Mouse (Mus musculus) intestine, embryonic 14.5 days (tissue): ENCODE results near the gene Acyp1. TPM values are rescaled to one million over a fixed set of nuclear protein-coding genes. Genes with fewer than 3 reads are reported as not detected.

Experiments used
- ATAC-seq: fragments of 200-750 bp; cut with Nextera tagmentation; replicated peaks from 2 replicates; pipeline ENCODE4 v1.8.0; 2017; ENCODE audit warnings: low read depth, moderate number of reproducible peaks, moderate TSS enrichment, moderate library complexity; ENCODE audit not compliant: low FRiP score, low TSS enrichment
- DNase-seq: peaks from one replicate; pipeline ENCODE4 v3.0.0-alpha.2; 2018; ENCODE audit warnings: low spot score
- H3K27ac ChIP-seq: fragments of 300-500 bp; sonication (generic); 2 replicates; pipeline ENCODE4 v1.5.1; 2014; ENCODE audit warnings: low read depth, mild to moderate bottlenecking, control low read depth
- H3K27me3 ChIP-seq: fragments of 300-500 bp; sonication (generic); replicated peaks from 2 replicates; pipeline ENCODE4 v1.6.1; 2014; ENCODE audit warnings: low read length, control low read depth; ENCODE audit not compliant: control insufficient read depth, insufficient read depth
- H3K36me3 ChIP-seq: fragments of 300-500 bp; sonication (generic); 2 replicates; pipeline ENCODE4 v1.6.1; 2014; ENCODE audit warnings: low read length, control low read depth; ENCODE audit not compliant: control insufficient read depth, insufficient read depth
- H3K4me1 ChIP-seq: fragments of 300-500 bp; sonication (generic); replicated peaks from 2 replicates; pipeline ENCODE4 v1.6.1; 2014; ENCODE audit warnings: low read length, control low read depth, mixed read lengths; ENCODE audit not compliant: control insufficient read depth, insufficient read depth
- H3K4me2 ChIP-seq: fragments of 300-500 bp; sonication (generic); 2 replicates; pipeline ENCODE4 v1.6.1; 2014; ENCODE audit warnings: low read length
- H3K4me3 ChIP-seq: fragments of 300-500 bp; sonication (generic); 2 replicates; pipeline ENCODE4 v1.5.1; 2014; ENCODE audit warnings: low read depth, low read length, control low read depth, mixed read lengths
- H3K9ac ChIP-seq: fragments of 300-500 bp; sonication (generic); 2 replicates; pipeline ENCODE4 v1.6.1; 2014; ENCODE audit warnings: mild to moderate bottlenecking, low read length
- H3K9me3 ChIP-seq: fragments of 300-500 bp; sonication (generic); 2 replicates; pipeline ENCODE4 v1.6.1; 2016; ENCODE audit warnings: low read length, control low read depth; ENCODE audit not compliant: control insufficient read depth
- WGBS: fragments of 180-500 bp; shearing (Covaris S2); extraction: QIAGEN DNeasy Blood & Tissue Kit; methylation state at CpG from one replicate; pipeline ENCODE4 v1.1.7; 2014; 5-methylcytosine and 5-hydroxymethylcytosine counted together
- polyA plus RNA-seq: library from polyadenylated mRNA; unstranded; fragments of >200 nt; fragmentation: Nextera tagmentation; extraction: Ambion mirVana; gene quantifications from 2 replicates; pipeline ENCODE4 v1.2.1, GENCODE M21; 2014

Acyp1 gene
- polyA plus RNA-seq = 52.7 and 53.5 TPM in 2 replicates

DNA sequence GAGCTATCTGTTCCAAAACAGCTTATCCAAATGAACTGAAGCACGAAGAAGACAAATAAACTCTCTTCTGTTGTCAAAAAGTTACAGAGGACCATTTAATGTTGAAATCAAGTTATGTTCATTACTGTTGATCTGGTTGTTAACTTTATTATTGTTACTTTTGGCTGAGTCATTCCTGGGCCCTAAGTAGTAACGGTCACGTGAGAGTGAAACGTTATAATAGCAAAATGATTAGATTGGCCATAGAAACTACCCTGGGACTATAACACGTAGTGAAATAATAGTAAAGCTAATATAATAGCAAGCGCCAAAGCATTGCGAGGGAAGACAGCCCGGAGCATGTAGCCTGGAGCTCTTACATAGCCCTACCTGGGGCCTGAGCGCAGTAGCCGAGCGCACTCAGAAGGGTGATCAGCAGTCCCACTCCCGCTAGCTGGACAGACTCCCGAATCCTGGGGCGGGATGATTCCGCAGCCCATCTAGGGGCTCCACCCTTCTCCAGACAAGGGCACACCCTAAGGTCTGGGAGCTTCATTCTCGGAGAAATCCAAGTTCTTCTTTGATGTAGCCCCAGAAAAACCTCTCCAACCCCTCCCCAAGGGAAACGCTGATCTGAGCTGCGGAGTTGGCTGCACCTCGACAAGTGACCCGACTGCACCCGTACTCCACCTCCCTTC lies at the start of gene Acyp1:
Acyp1 (minus strand) TSS at position 630 of the 677 bp plus-strand sequence.
- Histone ChIP-seq H3K4me3 (peak within 1 kb of the TSS; percentile 41), H3K9me3 (no peaks in the 10 kb centered on the region), H3K4me2 (peak within 1 kb of the TSS; percentile 84), H3K27ac (peak within 1 kb of the TSS; percentile 81), H3K4me1 (peaks cover 11% of the 10 kb centered on the region), H3K9ac (peak within 1 kb of the TSS; percentile 59), H3K27me3 (no peaks in the 10 kb centered on the region), H3K36me3 (no peaks in the 10 kb centered on the region)
- DNase-seq = peak; percentile 79
- 10% methylated on average over 21 of the region's 21 CpGs for WGBS
- ATAC-seq = peak; percentile 73

DNA sequence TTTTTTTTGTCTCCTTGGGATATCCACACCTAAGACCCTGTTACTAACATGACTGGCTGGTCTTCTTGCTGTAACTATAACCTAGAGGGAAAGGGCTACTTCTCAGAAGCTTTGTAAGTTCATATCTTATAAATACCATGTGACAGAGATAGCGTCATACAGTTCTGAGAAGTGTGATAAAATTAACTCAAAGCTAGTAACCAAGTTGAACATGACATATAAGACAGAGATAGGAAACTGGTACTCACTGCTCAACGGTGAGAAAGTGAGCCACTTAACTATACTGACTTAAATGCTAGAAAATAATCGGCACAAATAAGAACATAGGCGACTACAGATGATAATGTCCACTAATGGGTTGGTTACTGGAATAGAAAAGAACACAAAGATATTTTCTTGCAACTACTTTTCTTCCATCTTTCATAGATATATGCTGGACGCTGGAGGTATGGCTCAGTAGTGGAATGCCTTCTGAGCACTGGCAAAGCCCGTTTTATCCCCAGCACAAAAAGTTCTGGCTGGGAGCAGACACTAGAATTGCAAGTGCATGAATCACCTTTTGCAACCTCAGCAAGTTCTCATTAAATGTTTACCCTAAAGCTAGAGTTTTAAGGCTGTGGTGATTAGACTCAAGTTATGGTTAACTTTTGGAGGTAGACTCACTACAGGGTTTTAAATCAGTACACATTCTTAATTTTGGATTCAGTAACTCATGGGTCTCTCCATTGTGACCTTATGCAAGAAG lies 49.5 kb upstream of the Acyp1 start:
- 78% methylated on average over 6 of the region's 6 CpGs for WGBS
- H3K4me1 ChIP-seq = peaks cover 11% of the 10 kb centered on the region; the same call in 1 of the 2 replicates

GRCm38 (mm10) chr12:85330153-85330552 lies 41.9 kb upstream of the Acyp1 start:
- no peak for ATAC-seq
- Histone ChIP-seq H3K9ac (no peak overlapping the region), H3K9me3 (no peaks in the 10 kb centered on the region), H3K27ac (no peak overlapping the region), H3K36me3 (peaks cover 93% of the 10 kb centered on the region), H3K4me1 (no peaks in the 10 kb centered on the region), H3K4me3 (no peak overlapping the region), H3K4me2 (no peak overlapping the region), H3K27me3 (no peaks in the 10 kb centered on the region)
- no peak for DNase-seq
- whole genome bisulfite sequencing = 90% methylated on average over 7 of the region's 7 CpGs

More for the DNA sequence above, 49.5 kb upstream of the Acyp1 start:
- no peak for ATAC-seq
- H3K4me3 ChIP-seq = peak overlapping the region; percentile 83; the same call in 1 of the 2 replicates
- H3K27me3 ChIP-seq = no peaks in the 10 kb centered on the region
- H3K9me3 ChIP-seq = no peaks in the 10 kb centered on the region
- DNase-seq = no peak
- no peak overlapping the region for H3K9ac ChIP-seq
- peak overlapping the region; percentile 59 for H3K4me2 ChIP-seq
- no peak overlapping the region for H3K27ac ChIP-seq
- H3K36me3 ChIP-seq = peaks cover 43% of the 10 kb centered on the region

GRCm38 (mm10) chr12:85308651-85309050 lies 20.4 kb upstream of the Acyp1 start:
- Histone ChIP-seq H3K4me2 (no peak overlapping the region), H3K9ac (no peak overlapping the region), H3K4me1 (no peaks in the 10 kb centered on the region), H3K9me3 (no peaks in the 10 kb centered on the region), H3K4me3 (no peak overlapping the region), H3K27ac (no peak overlapping the region), H3K27me3 (no peaks in the 10 kb centered on the region), H3K36me3 (peaks cover 97% of the 10 kb centered on the region)
- no peak for ATAC-seq
- no peak for DNase-seq
- WGBS = 82% methylated on average over 3 of the region's 3 CpGs

DNA sequence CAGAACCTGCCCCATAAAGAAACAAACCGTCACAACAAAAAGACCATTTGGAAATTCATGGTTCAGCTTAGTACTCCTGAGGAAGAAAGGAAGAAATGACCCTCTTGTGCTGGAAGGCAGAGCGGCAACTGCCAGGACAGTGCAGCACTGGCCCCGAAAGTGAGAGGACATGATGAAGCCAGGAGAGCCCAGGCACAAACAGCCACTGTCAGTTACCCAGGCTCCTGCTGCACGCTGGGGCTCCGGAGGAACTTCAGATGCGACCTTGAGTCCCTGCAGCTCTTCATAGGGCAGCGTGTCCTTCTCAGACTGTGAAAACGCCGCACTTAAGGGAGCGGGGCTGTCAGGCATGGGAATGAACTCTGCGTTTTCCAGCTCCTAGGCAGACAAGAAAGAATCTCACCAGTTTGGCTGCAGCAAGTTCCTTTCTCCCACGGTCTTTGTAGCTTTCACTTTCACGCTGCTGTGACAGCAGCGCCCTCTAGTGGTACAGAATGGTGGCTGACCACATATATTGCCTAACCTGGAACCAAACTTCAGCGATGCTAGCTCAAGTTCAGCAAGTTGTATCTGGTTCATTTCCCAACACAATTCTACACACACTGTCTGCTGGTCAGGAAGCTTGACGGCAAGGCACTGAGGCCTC lies 17.1 kb upstream of the Acyp1 start:
- H3K27ac ChIP-seq = no peak overlapping the region; the same call in 1 of the 2 replicates
- no peak overlapping the region for H3K4me3 ChIP-seq
- peaks cover 96% of the 10 kb centered on the region for H3K36me3 ChIP-seq
- 39% methylated on average over 16 of the region's 16 CpGs for WGBS
- H3K27me3 ChIP-seq = no peaks in the 10 kb centered on the region
- no peak overlapping the region for H3K9ac ChIP-seq
- peak; percentile 95 for DNase-seq
- no peak overlapping the region for H3K4me2 ChIP-seq
- no peaks in the 10 kb centered on the region for H3K4me1 ChIP-seq
- ATAC-seq = peak; percentile 50; the same call in 1 of the 2 replicates
- H3K9me3 ChIP-seq = no peaks in the 10 kb centered on the region

GRCm38 (mm10) chr12:85304725-85305124 lies 16.5 kb upstream of the Acyp1 start:
- H3K36me3 ChIP-seq = peaks cover 95% of the 10 kb centered on the region
- WGBS = 63% methylated on average over 4 of the region's 4 CpGs

DNA sequence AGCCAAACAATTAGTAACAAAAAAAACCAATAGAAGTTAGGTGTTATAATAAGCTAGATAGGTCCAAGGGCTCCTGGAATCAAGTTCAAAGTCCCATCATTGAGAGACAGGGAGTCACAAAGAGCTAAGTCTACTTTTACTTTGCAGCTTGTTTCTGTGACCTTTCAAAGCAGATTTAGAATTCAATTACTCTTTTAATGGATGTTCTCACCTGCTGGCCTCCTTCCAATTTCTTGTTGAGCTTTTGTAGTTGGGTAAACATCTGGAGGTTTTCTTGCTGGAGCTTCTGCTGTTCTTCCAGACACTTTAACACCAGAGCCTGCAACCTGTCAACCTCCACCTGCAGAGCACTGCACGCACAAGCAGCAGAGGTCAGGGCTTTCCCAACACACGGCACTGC lies 15.0 kb upstream of the Acyp1 start:
- H3K27me3 ChIP-seq = no peaks in the 10 kb centered on the region
- WGBS = 34% methylated on average over 2 of the region's 2 CpGs
- H3K4me2 ChIP-seq = no peak overlapping the region
- H3K36me3 ChIP-seq = peaks cover 80% of the 10 kb centered on the region
- H3K4me1 ChIP-seq = 0 out of 2 replicates have a peak, but pooled peaks cover 4% of the 10 kb centered on the region
- H3K9me3 ChIP-seq = no peaks in the 10 kb centered on the region
- H3K27ac ChIP-seq = no peak overlapping the region
- no peak overlapping the region for H3K4me3 ChIP-seq
- DNase-seq (no peak), ATAC-seq (no peak)
- H3K9ac ChIP-seq = no peak overlapping the region

More at GRCm38 (mm10) chr12:85304725-85305124, 16.5 kb upstream of the Acyp1 start:
- H3K9me3 ChIP-seq = no peaks in the 10 kb centered on the region
- H3K4me1 ChIP-seq = no peaks in the 10 kb centered on the region
- no peaks in the 10 kb centered on the region for H3K27me3 ChIP-seq
- H3K27ac ChIP-seq = no peak overlapping the region
- no peak for DNase-seq
- no peak overlapping the region for H3K4me3 ChIP-seq
- H3K9ac ChIP-seq = no peak overlapping the region
- no peak for ATAC-seq
- H3K4me2 ChIP-seq = no peak overlapping the region

GRCm38 (mm10) chr12:85298835-85299180 lies 10.6 kb upstream of the Acyp1 start:
- H3K9me3 ChIP-seq = peaks cover 12% of the 10 kb centered on the region
- H3K4me3 ChIP-seq = no peak overlapping the region
- H3K4me2 ChIP-seq = no peak overlapping the region
- peaks cover 4% of the 10 kb centered on the region; the same call in 1 of the 2 replicates for H3K4me1 ChIP-seq
- 77% methylated on average over 1 of the region's 1 CpGs for WGBS
- no peak overlapping the region for H3K27ac ChIP-seq
- H3K36me3 ChIP-seq = peaks cover 44% of the 10 kb centered on the region
- ATAC-seq (no peak), DNase-seq (no peak)
- H3K27me3 ChIP-seq = no peaks in the 10 kb centered on the region
- H3K9ac ChIP-seq = no peak overlapping the region
